Mouse (Mus musculus) left cerebral cortex, postnatal 36 days (tissue): ENCODE results near the gene Tjp3. TPM values are rescaled to one million over a fixed set of nuclear protein-coding genes. Genes with fewer than 3 reads are reported as not detected.

Experiments
- DNase-seq, 2 experiments: peaks; one replicate each; pipeline ENCODE4 v3.0.0; 2021 to 2022; ENCODE audit warnings: low spot score in 2 of 2, mixed read lengths in 1 of 2
- intact Hi-C: fragments of 180-260 bp; cut with DNase I; formaldehyde crosslinking; loops from one replicate; pipeline ENCODE4 v1.15.1; 2025
- total RNA-seq, 2 experiments: library from RNA; stranded (reverse); gene quantifications; 2 replicates each; pipeline ENCODE4 v1.2.3; 2021

Gene Tjp3
- total RNA-seq, 2 experiments from 2014 or later: 0.50 TPM; not detected in 1

GRCm38 (mm10) chr10:81319741-81320549 lies 28.6 kb upstream of the Tjp3 start:
- DNase-seq: peak in 1 of 2 experiments; percentile 59
- intact Hi-C loops: no loop called here

- intact Hi-C loops: no loop called here
- DNase-seq: no peak
Observed at GRCm38 (mm10) chr10:81319330-81319699, 27.9 kb upstream of the Tjp3 start.

GRCm38 (mm10) chr10:81318589-81319329 lies 27.4 kb upstream of the Tjp3 start:
- intact Hi-C loops: no loop called here
- DNase-seq: no peak

- DNase-seq: no peak
- intact Hi-C loops: no loop called here
Observed at GRCm38 (mm10) chr10:81317273-81317672, 25.9 kb upstream of the Tjp3 start.

GRCm38 (mm10) chr10:81316338-81317060 lies 25.1 kb upstream of the Tjp3 start:
- intact Hi-C loops: no loop called here
- DNase-seq: no peak

GRCm38 (mm10) chr10:81315587-81315986 lies 24.2 kb upstream of the Tjp3 start:
- intact Hi-C loops: no loop called here

GRCm38 (mm10) chr10:81314201-81314600 lies 22.8 kb upstream of the Tjp3 start:
- intact Hi-C loops: no loop called here
- DNase-seq: no peak

More at GRCm38 (mm10) chr10:81315587-81315986, 24.2 kb upstream of the Tjp3 start:
- no peak for DNase-seq

- intact Hi-C loops: no loop called here
- no peak for DNase-seq
Observed at GRCm38 (mm10) chr10:81313581-81313980, 22.2 kb upstream of the Tjp3 start.

GRCm38 (mm10) chr10:81309571-81309970 lies 18.2 kb upstream of the Tjp3 start:
- intact Hi-C loops: no loop called here
- no peak for DNase-seq

GRCm38 (mm10) chr10:81306837-81307682 lies 15.7 kb upstream of the Tjp3 start:
- intact Hi-C loops: no loop called here
- DNase-seq: peak; percentile 69 to 79

- DNase-seq: no peak
- intact Hi-C loops: no loop called here
Observed at GRCm38 (mm10) chr10:81306173-81306668, 14.8 kb upstream of the Tjp3 start.

- intact Hi-C loops: loop anchor here (2.0 kb wide), 1 partner anchor 17 kb away; no protein-coding TSS in a partner anchor
- no peak for DNase-seq
Observed at GRCm38 (mm10) chr10:81305663-81306062, 14.3 kb upstream of the Tjp3 start.

GRCm38 (mm10) chr10:81304597-81305238 lies 13.3 kb upstream of the Tjp3 start:
- intact Hi-C loops: loop anchor here (2.0 kb wide), 1 partner anchor 16 kb away; no protein-coding TSS in a partner anchor
- no peak for DNase-seq

- intact Hi-C loops: loop anchor here (2.0 kb wide), 1 partner anchor 15 kb away; no protein-coding TSS in a partner anchor
- DNase-seq: no peak
Observed at GRCm38 (mm10) chr10:81303761-81304160, 12.4 kb upstream of the Tjp3 start.

- intact Hi-C loops: no loop called here
- no peak for DNase-seq
Observed at GRCm38 (mm10) chr10:81303258-81303657, 11.9 kb upstream of the Tjp3 start.

- peak; percentile 80 for DNase-seq
- intact Hi-C loops: no loop called here
Observed at GRCm38 (mm10) chr10:81302781-81303218, 11.4 kb upstream of the Tjp3 start.

GRCm38 (mm10) chr10:81302288-81302687 lies 10.9 kb upstream of the Tjp3 start:
- DNase-seq: no peak
- intact Hi-C loops: no loop called here

GRCm38 (mm10) chr10:81301321-81301720 lies 9.9 kb upstream of the Tjp3 start:
- intact Hi-C loops: no loop called here
- no peak for DNase-seq
